Mouse (Mus musculus): ENCODE measurements around the gene Tm7sf2. TPM values are rescaled to one million over a fixed set of nuclear protein-coding genes. Genes with fewer than 3 reads are reported as not detected.
"Not testable (repeated sequence)": the region's sequence is repeated elsewhere in the genome, so short reads cannot be mapped to it uniquely, and the experiment has no call there.

Gene Tm7sf2
- polyA plus RNA-seq, 1 experiment from 2014 or later: 7.6 TPM

DNA sequence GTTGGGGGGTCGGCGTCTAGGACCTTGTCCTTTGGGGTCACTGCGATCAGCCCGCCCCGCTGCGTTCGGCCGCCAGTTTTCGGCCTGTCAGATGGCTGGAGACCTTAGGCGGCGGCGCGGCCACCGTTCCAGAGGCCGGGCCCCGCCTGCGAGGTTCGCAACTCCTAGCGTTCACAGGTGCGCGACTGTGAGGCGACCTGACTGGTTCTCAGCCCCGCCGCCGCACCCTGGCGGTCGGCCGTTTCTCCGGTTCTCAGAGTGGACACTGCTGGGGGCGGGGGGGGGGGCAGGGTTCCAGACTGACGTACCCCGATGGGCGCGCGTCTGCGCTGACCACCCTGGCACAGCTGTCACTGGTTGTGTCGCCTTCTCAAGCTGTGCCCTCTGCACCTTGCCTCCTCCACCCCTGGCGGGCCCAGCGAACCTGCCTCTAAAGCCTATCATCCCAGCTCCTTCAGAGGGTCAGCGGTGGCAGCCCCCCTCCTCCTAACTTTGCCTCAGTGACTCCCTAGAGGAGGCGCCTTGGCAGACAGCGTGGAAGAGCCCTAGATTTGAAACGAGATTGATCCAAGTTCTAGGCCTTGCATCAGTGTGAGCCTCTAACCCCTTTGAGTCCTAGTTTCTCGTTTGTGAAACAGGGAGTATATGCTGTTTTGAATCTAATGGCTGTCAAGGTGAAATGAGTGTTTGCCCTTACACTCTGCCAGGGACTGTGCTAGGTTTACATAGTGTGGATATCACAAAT lies 20.8 kb downstream of the Tm7sf2 start:
- peaks cover 43% of the 10 kb centered on the region for H3K36me3 ChIP-seq (ENCODE audit: control insufficient read depth, insufficient read depth, low read length)

DNA sequence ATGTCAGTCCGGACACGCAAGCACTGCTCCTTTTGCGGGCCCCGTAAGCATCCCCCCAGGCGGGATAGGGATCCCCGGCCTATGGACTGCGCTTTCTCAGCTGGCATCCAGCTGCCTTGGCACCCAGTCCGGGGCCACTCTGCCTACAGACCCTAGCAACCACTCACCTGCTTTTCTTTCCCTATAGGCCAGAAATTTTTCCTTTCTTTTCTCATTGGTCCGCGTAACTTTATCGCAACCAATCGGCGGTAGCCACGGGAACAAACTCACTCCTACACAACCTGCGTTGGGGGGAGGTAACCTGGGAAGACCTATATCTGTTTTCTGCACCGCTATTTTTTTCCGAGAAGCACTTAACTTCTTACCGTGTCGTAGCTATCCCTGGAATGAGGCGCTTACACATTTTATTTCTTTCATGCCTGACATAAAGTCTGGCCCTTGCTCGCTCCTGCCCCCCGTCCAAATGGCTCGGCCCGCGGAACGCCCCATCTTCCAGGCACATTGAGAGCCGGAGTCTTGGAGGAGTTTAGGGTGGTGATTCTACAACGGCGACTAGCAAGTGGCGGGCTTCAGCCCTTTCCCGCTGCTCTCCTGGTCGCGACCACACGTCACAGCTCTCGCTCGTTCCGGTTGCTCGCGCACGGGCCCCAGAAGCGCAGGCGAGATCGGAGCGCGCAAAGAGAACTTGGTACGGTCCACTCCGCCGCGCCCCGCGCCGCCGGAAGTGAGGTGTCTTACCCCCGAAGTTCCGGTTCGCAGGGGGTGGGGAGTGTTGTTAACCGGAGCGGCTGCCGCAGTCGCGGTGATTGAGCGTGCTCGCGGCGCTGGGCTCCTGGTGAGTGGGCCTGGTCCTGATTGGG lies 21.6 kb downstream of the Tm7sf2 start, which contains the start of gene Syvn1:
Syvn1 (plus strand) TSS at position 283 of the 860 bp plus-strand sequence.
- Histone ChIP-seq H3K27me3 (ENCODE audit: control insufficient read depth, insufficient read depth, low read length) (no peaks in the 10 kb centered on the region), H3K9ac (ENCODE audit: low read length) (peak within 1 kb of the TSS; percentile 91), H3K9me3 (ENCODE audit: control insufficient read depth, low read length) (no peaks in the 10 kb centered on the region), H3K27ac (replicated peaks in 1 of 2; ENCODE audit: control insufficient read depth in 1 of 2, insufficient read depth in 1 of 2, low read depth in 2 of 2, low read length in 2 of 2) (peak within 1 kb of the TSS; percentile 99), H3K4me3 (ENCODE audit: control insufficient read depth in 1 of 2, insufficient read depth in 1 of 2, low read depth in 1 of 2, low read length in 2 of 2) (peak within 1 kb of the TSS; percentile 88 to 90), H3K4me1 (ENCODE audit: control insufficient read depth in 2 of 2, insufficient read depth in 2 of 2, low read length in 2 of 2) (peaks cover 6 to 19% of the 10 kb centered on the region in 2 experiments; a peak in 3 of 4 replicates), H3K4me2 (ENCODE audit: low read length) (peak within 1 kb of the TSS; percentile 89), H3K36me3 (ENCODE audit: control insufficient read depth, insufficient read depth, low read length) (peaks cover 35% of the 10 kb centered on the region)
- WGBS: under 1% methylated on average over 65 of the region's 65 CpGs
- ATAC-seq (ENCODE audit: insufficient number of reproducible peaks, insufficient read depth, low FRiP score, low read depth): peak; percentile 82

More for the DNA sequence above, 20.8 kb downstream of the Tm7sf2 start:
- Histone ChIP-seq H3K9ac (ENCODE audit: low read length) (peak overlapping the region; percentile 91), H3K27me3 (ENCODE audit: control insufficient read depth, insufficient read depth, low read length) (no peaks in the 10 kb centered on the region), H3K4me1 (ENCODE audit: control insufficient read depth in 2 of 2, insufficient read depth in 2 of 2, low read length in 2 of 2) (peaks cover 6 to 19% of the 10 kb centered on the region in 2 experiments; a peak in 3 of 4 replicates), H3K4me2 (ENCODE audit: low read length) (peak overlapping the region; percentile 89), H3K9me3 (ENCODE audit: control insufficient read depth, low read length) (no peaks in the 10 kb centered on the region), H3K27ac (replicated peaks in 1 of 2; ENCODE audit: control insufficient read depth in 1 of 2, insufficient read depth in 1 of 2, low read depth in 2 of 2, low read length in 2 of 2) (peak overlapping the region; percentile 99), H3K4me3 (ENCODE audit: control insufficient read depth in 1 of 2, insufficient read depth in 1 of 2, low read depth in 1 of 2, low read length in 2 of 2) (peak overlapping the region; percentile 88 to 90)
- 2% methylated on average over 44 of the region's 44 CpGs for WGBS
- ATAC-seq (ENCODE audit: insufficient number of reproducible peaks, insufficient read depth, low FRiP score, low read depth): peak; percentile 5

DNA sequence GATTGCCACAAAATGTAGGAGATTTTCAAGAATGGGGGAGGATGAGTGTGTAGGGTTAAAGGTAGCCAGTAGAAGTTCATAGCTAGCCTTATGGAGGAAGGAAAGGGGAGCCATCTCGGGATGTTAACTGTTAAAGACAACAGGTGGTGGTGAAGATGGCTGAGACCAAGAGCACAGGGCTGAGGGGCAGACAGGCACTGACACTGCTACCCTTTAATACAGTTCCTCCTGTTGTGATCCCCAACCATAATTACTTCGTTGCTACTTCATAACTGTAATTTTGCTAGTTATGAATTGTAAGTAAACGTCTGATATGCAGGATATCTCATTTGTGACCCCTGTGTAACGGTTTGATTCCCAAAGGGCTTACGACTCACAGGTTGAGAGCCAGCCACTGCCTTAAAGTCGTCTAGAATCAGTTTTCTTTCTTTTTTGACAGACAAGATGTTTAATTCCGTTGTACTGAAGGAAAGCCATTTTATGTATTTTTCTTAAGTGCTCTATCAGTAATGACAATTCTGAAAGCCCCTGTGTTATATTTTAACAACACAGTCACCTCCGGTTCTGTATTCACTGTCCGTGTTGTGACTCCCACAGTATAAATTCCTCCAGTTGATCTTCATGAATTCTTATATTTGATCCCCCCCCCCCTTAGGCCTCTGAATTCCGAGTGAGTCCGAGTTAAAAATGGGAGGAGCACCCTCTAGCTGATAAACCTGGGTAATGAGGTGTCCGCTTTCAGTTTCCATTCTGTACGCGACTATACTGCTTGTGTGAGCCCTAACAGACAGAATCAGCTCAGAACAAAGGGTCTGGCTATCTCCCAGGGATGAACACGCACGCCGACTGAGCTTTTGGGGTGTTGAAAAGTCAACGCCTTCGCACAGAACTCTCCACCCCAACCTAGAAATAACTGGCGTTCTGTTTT lies 22.5 kb downstream of the Tm7sf2 start:
- H3K27me3 ChIP-seq (ENCODE audit: control insufficient read depth, insufficient read depth, low read length): no peaks in the 10 kb centered on the region
- H3K36me3 ChIP-seq (ENCODE audit: control insufficient read depth, insufficient read depth, low read length): peaks cover 26% of the 10 kb centered on the region
- H3K9me3 ChIP-seq (ENCODE audit: control insufficient read depth, low read length): no peaks in the 10 kb centered on the region
- peaks cover 6 to 19% of the 10 kb centered on the region in 2 experiments; a peak in 3 of 4 replicates for H3K4me1 ChIP-seq (ENCODE audit: control insufficient read depth in 2 of 2, insufficient read depth in 2 of 2, low read length in 2 of 2)
- H3K4me2 ChIP-seq (ENCODE audit: low read length): peak overlapping the region; percentile 89
- H3K9ac ChIP-seq (ENCODE audit: low read length): peak overlapping the region; percentile 91
- H3K27ac ChIP-seq (replicated peaks in 1 of 2; ENCODE audit: control insufficient read depth in 1 of 2, insufficient read depth in 1 of 2, low read depth in 2 of 2, low read length in 2 of 2): peak overlapping the region; percentile 89 to 99
- 14% methylated on average over 20 of the region's 20 CpGs for WGBS
- peak overlapping the region; percentile 88 to 90 for H3K4me3 ChIP-seq (ENCODE audit: control insufficient read depth in 1 of 2, insufficient read depth in 1 of 2, low read depth in 1 of 2, low read length in 2 of 2)
- ATAC-seq (ENCODE audit: insufficient number of reproducible peaks, insufficient read depth, low FRiP score, low read depth): peak; percentile 25; the same call in 1 of the 2 replicates

DNA sequence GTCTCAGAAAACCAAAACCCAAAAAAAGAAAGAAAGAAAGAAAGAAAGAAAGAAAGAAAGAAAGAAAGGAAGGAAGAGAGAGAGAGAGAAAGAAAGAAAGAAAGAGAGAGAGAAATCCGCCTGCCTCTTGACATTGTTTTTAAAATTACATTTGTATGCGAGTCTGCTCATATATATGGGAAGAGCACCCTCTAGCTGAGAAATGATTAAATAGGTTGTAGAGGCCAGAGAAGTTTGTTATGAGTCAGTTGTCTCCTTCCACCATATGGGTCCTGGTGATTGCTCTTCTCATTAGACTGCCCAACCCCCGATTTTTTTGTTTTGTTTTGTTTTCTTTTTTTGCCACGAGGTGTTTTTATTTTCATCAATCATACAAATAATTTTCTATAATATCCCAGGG lies 24.1 kb downstream of the Tm7sf2 start:
- 53% methylated on average over 4 of the region's 4 CpGs for WGBS
- not testable (repeated sequence) for ATAC-seq (ENCODE audit: insufficient number of reproducible peaks, insufficient read depth, low FRiP score, low read depth); H3K4me3 ChIP-seq (ENCODE audit: control insufficient read depth in 1 of 2, insufficient read depth in 1 of 2, low read depth in 1 of 2, low read length in 2 of 2); H3K9ac ChIP-seq (ENCODE audit: low read length); H3K4me2 ChIP-seq (ENCODE audit: low read length); H3K27me3 ChIP-seq (ENCODE audit: control insufficient read depth, insufficient read depth, low read length); H3K27ac ChIP-seq (replicated peaks in 1 of 2; ENCODE audit: control insufficient read depth in 1 of 2, insufficient read depth in 1 of 2, low read depth in 2 of 2, low read length in 2 of 2); H3K9me3 ChIP-seq (ENCODE audit: control insufficient read depth, low read length)
- H3K36me3 ChIP-seq (ENCODE audit: control insufficient read depth, insufficient read depth, low read length): peaks cover 11% of the 10 kb centered on the region
- peaks cover 6 to 19% of the 10 kb centered on the region in 2 experiments; a peak in 3 of 4 replicates for H3K4me1 ChIP-seq (ENCODE audit: control insufficient read depth in 2 of 2, insufficient read depth in 2 of 2, low read length in 2 of 2)

DNA sequence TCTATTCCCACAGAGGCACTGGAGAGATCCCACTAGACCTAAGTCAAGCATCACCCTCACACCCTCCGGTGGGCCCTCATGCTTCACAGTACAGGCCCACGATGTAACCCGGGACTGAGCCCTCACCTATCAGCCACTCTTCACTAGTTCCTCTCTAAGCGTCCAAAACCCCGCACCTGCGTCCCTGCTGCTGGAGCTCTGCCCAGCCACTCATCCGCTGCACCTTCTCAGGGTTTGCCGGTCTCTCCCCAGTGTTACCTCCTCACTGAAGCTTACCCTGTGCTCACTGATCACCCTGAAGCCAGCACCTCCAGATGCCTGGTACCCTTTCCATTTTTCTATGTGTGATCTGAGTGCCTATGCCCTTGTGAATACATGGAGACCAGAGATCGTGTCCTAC lies 25.9 kb downstream of the Tm7sf2 start:
- 76% methylated on average over 9 of the region's 9 CpGs for WGBS
- no peak overlapping the region for H3K27ac ChIP-seq (replicated peaks in 1 of 2; ENCODE audit: control insufficient read depth in 1 of 2, insufficient read depth in 1 of 2, low read depth in 2 of 2, low read length in 2 of 2)

DNA sequence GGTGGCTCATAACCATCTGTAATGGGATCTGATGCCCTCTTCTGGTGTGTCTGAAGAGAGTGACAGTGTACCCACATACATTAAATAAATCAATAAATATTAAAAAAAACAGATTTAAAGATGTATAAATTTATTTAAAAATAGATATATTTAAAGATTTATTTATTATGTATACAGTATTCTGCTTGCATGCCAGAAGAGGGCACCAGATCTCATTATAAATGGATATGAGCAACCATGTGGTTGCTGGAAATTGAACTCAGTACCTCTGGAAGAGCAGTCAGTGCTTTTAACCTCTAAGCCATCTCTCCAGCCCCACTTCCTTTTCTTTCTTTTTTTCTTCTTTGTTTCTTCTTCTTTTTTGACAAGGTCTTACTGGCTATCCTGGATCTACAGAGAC lies 28.2 kb downstream of the Tm7sf2 start:
- Histone ChIP-seq H3K4me2 (ENCODE audit: low read length) (no peak overlapping the region), H3K27me3 (ENCODE audit: control insufficient read depth, insufficient read depth, low read length) (no peaks in the 10 kb centered on the region), H3K9me3 (ENCODE audit: control insufficient read depth, low read length) (no peaks in the 10 kb centered on the region), H3K27ac (replicated peaks in 1 of 2; ENCODE audit: control insufficient read depth in 1 of 2, insufficient read depth in 1 of 2, low read depth in 2 of 2, low read length in 2 of 2) (no peak overlapping the region), H3K9ac (ENCODE audit: low read length) (no peak overlapping the region), H3K4me3 (ENCODE audit: control insufficient read depth in 1 of 2, insufficient read depth in 1 of 2, low read depth in 1 of 2, low read length in 2 of 2) (no peak overlapping the region), H3K4me1 (ENCODE audit: control insufficient read depth in 2 of 2, insufficient read depth in 2 of 2, low read length in 2 of 2) (peaks cover under 1% of the 10 kb centered on the region in 2 experiments; a peak in 1 of 4 replicates), H3K36me3 (ENCODE audit: control insufficient read depth, insufficient read depth, low read length) (no peaks in the 10 kb centered on the region)
- ATAC-seq (ENCODE audit: insufficient number of reproducible peaks, insufficient read depth, low FRiP score, low read depth): no peak

More for the DNA sequence above, 25.9 kb downstream of the Tm7sf2 start:
- no peak overlapping the region for H3K9ac ChIP-seq (ENCODE audit: low read length)
- no peaks in the 10 kb centered on the region for H3K27me3 ChIP-seq (ENCODE audit: control insufficient read depth, insufficient read depth, low read length)
- no peak overlapping the region for H3K4me3 ChIP-seq (ENCODE audit: control insufficient read depth in 1 of 2, insufficient read depth in 1 of 2, low read depth in 1 of 2, low read length in 2 of 2)
- no peak overlapping the region for H3K4me2 ChIP-seq (ENCODE audit: low read length)
- no peak for ATAC-seq (ENCODE audit: insufficient number of reproducible peaks, insufficient read depth, low FRiP score, low read depth)
- no peaks in the 10 kb centered on the region for H3K36me3 ChIP-seq (ENCODE audit: control insufficient read depth, insufficient read depth, low read length)
- H3K4me1 ChIP-seq (ENCODE audit: control insufficient read depth in 2 of 2, insufficient read depth in 2 of 2, low read length in 2 of 2): peaks cover 2 to 9% of the 10 kb centered on the region in 2 experiments; a peak in 3 of 4 replicates
- H3K9me3 ChIP-seq (ENCODE audit: control insufficient read depth, low read length): no peaks in the 10 kb centered on the region

DNA sequence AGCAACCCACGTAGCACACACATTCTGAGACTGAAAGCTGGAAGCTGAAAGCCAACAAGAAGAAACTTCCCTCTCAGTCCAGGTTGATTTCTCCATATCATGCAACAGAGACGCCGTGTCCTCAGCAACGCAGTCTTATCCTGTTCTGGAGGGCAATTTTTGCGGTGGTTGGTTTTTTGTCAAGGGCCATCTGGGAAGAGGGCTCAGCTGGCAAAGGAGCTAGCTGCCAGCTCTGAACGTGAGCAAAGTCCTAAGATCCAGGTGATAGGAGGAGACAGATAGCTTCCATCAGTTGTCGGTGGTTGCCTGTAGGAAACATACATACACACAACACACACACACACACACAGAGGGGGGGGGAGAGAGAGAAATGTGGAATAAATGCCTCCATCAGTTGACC lies 29.8 kb downstream of the Tm7sf2 start:
- Histone ChIP-seq H3K36me3 (ENCODE audit: control insufficient read depth, insufficient read depth, low read length) (no peaks in the 10 kb centered on the region), H3K4me2 (ENCODE audit: low read length) (no peak overlapping the region), H3K27me3 (ENCODE audit: control insufficient read depth, insufficient read depth, low read length) (no peaks in the 10 kb centered on the region), H3K27ac (replicated peaks in 1 of 2; ENCODE audit: control insufficient read depth in 1 of 2, insufficient read depth in 1 of 2, low read depth in 2 of 2, low read length in 2 of 2) (no peak overlapping the region), H3K4me1 (ENCODE audit: control insufficient read depth in 2 of 2, insufficient read depth in 2 of 2, low read length in 2 of 2) (no peaks in the 10 kb centered on the region), H3K4me3 (ENCODE audit: control insufficient read depth in 1 of 2, insufficient read depth in 1 of 2, low read depth in 1 of 2, low read length in 2 of 2) (no peak overlapping the region), H3K9ac (ENCODE audit: low read length) (no peak overlapping the region), H3K9me3 (ENCODE audit: control insufficient read depth, low read length) (no peaks in the 10 kb centered on the region)
- WGBS: 71% methylated on average over 7 of the region's 7 CpGs
- no peak for ATAC-seq (ENCODE audit: insufficient number of reproducible peaks, insufficient read depth, low FRiP score, low read depth)
